In the genomic region with DNA sequence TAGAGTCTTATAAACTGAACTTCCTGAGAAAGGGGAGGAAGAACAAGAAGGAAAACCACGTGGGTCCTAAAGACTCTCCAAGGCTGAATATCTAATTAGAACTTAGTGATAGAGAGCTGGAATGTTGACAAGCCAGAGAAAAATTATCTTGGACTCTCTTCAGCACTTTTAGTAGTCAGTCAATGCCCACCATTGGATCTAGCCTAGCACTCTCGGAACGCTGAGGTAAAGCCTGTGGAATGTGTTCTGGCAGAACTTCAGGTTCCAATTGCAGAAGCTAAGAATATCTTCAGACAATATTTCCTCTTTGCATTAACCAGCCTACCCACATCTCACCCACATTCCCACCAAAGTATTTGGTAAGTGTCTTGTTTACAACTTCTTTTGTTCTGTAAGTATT, we compare ENCODE assay signal across 20 mouse cellular contexts. TPM values are rescaled to one million over a fixed set of nuclear protein-coding genes. Genes with fewer than 3 reads are reported as not detected.
DNase-seq lines count a peak whose midpoint lies in the region; ATAC-seq and TF ChIP-seq lines count a peak whose summit lies in the region.
"Had no signal": no experiment of that assay in that cellular context is flagged by ENCODE, and none has a peak within 500 bp of the region (broad histone marks: within the 10 kb centered on the region; RNA-seq: fewer than 3 reads in every experiment).

No protein-coding gene starts in this region.

- TF ChIP-seq CTCF in Patski (IDR thresholded peaks at IDR 0.05): no peak

- in situ Hi-C loops in Patski (cut with MboI; ENCODE audit: low pct_unique_long_range_greater_than_20kb): loop anchor here (5.0 kb wide), 1 partner anchor 62 kb away; no protein-coding TSS in a partner anchor

- no peaks in the 10 kb centered on the region for H3K36me3 ChIP-seq in heart, embryonic 13.5 days
- no peaks in the 10 kb centered on the region for H3K36me3 ChIP-seq in heart, embryonic 11.5 days (ENCODE audit: control insufficient read depth, insufficient read depth, low read length)
- no peaks in the 10 kb centered on the region for H3K36me3 ChIP-seq in limb, embryonic 14.5 days (ENCODE audit: control insufficient read depth, insufficient read depth, low read length)
- no peaks in the 10 kb centered on the region for H3K36me3 ChIP-seq in limb, embryonic 10.5 days
- no peaks in the 10 kb centered on the region for H3K36me3 ChIP-seq in neural tube, embryonic 15.5 days
- H3K36me3 ChIP-seq in kidney, embryonic 16.5 days (ENCODE audit: insufficient read depth, low read length): no peaks in the 10 kb centered on the region
- H3K36me3 ChIP-seq: embryonic facial prominence, embryonic 15.5 days; forebrain, embryonic 12.5 days; liver, embryonic 12.5 days had no signal

- peaks cover 38% of the 10 kb centered on the region for H3K4me1 ChIP-seq in heart, embryonic 13.5 days
- H3K4me1 ChIP-seq in heart, embryonic 11.5 days (ENCODE audit: control insufficient read depth, insufficient read depth, low read length): peaks cover 9% of the 10 kb centered on the region
- H3K4me1 ChIP-seq in limb, embryonic 14.5 days (ENCODE audit: control insufficient read depth, insufficient read depth, low read length): no peaks in the 10 kb centered on the region
- H3K4me1 ChIP-seq in limb, embryonic 10.5 days: peaks cover 16% of the 10 kb centered on the region; the same call in 1 of the 2 replicates
- H3K4me1 ChIP-seq in neural tube, embryonic 15.5 days: no peaks in the 10 kb centered on the region
- H3K4me1 ChIP-seq in kidney, embryonic 16.5 days (ENCODE audit: insufficient read depth, low read length): no peaks in the 10 kb centered on the region
- H3K4me1 ChIP-seq: forebrain, embryonic 12.5 days had no signal

- ATAC-seq in heart, embryonic 13.5 days (ENCODE audit: extremely low read depth, insufficient number of reproducible peaks, low FRiP score, low TSS enrichment): no peak
- no peak for ATAC-seq in heart, embryonic 11.5 days (replicated peaks; ENCODE audit: insufficient number of reproducible peaks, low FRiP score, low TSS enrichment)
- no peak for ATAC-seq in limb, embryonic 14.5 days (ENCODE audit: low FRiP score, low read depth)
- peak; percentile 36 for ATAC-seq in Patski
- no peak for ATAC-seq in neural tube, embryonic 15.5 days (ENCODE audit: low FRiP score)
- no peak for ATAC-seq in kidney, embryonic 16.5 days (ENCODE audit: low FRiP score, low TSS enrichment)
- ATAC-seq: hindbrain, postnatal 0 days; liver, embryonic 12.5 days had no signal

- peaks cover 5% of the 10 kb centered on the region; the same call in 1 of the 2 replicates for H3K27me3 ChIP-seq in heart, embryonic 13.5 days (replicated peaks)
- no peaks in the 10 kb centered on the region for H3K27me3 ChIP-seq in heart, embryonic 11.5 days (ENCODE audit: control insufficient read depth, insufficient read depth, low read length)
- no peaks in the 10 kb centered on the region for H3K27me3 ChIP-seq in limb, embryonic 14.5 days (ENCODE audit: control insufficient read depth, insufficient read depth, low read length)
- no peaks in the 10 kb centered on the region for H3K27me3 ChIP-seq in limb, embryonic 10.5 days (ENCODE audit: low read depth, poor library complexity, severe bottlenecking)
- no peaks in the 10 kb centered on the region for H3K27me3 ChIP-seq in Patski
- no peaks in the 10 kb centered on the region for H3K27me3 ChIP-seq in neural tube, embryonic 15.5 days (replicated peaks)
- no peaks in the 10 kb centered on the region for H3K27me3 ChIP-seq in kidney, embryonic 16.5 days (ENCODE audit: insufficient read depth, low read length)
- H3K27me3 ChIP-seq: embryonic facial prominence, embryonic 15.5 days; liver, embryonic 12.5 days had no signal

- H3K4me2 ChIP-seq in heart, embryonic 13.5 days: peak overlapping the region; percentile 22; the same call in 1 of the 2 replicates
- H3K4me2 ChIP-seq in heart, embryonic 11.5 days: no peak overlapping the region
- H3K4me2 ChIP-seq in limb, embryonic 14.5 days (replicated peaks; ENCODE audit: low read depth, low read length, severe bottlenecking): no peak overlapping the region
- H3K4me2 ChIP-seq in neural tube, embryonic 15.5 days: no peak overlapping the region
- no peak overlapping the region for H3K4me2 ChIP-seq in kidney, embryonic 16.5 days (replicated peaks; ENCODE audit: low read depth, low read length)
- H3K4me2 ChIP-seq: embryonic facial prominence, embryonic 15.5 days; forebrain, embryonic 12.5 days; liver, embryonic 12.5 days had no signal

- no peak overlapping the region for H3K4me3 ChIP-seq in heart, embryonic 13.5 days
- no peak overlapping the region for H3K4me3 ChIP-seq in heart, embryonic 11.5 days (ENCODE audit: low read depth, low read length)
- no peak overlapping the region for H3K4me3 ChIP-seq in limb, embryonic 14.5 days (replicated peaks; ENCODE audit: low read length)
- H3K4me3 ChIP-seq in limb, embryonic 10.5 days: no peak overlapping the region
- H3K4me3 ChIP-seq in neural tube, embryonic 15.5 days (replicated peaks): no peak overlapping the region
- no peak overlapping the region for H3K4me3 ChIP-seq in kidney, embryonic 16.5 days (ENCODE audit: low read length)
- H3K4me3 ChIP-seq: embryonic facial prominence, embryonic 15.5 days; forebrain, embryonic 12.5 days; liver, embryonic 12.5 days; myocyte had no signal

- no peaks in the 10 kb centered on the region for H3K9me3 ChIP-seq in heart, embryonic 13.5 days
- H3K9me3 ChIP-seq in heart, embryonic 11.5 days (replicated peaks; ENCODE audit: control insufficient read depth, low read length): no peaks in the 10 kb centered on the region
- no peaks in the 10 kb centered on the region for H3K9me3 ChIP-seq in limb, embryonic 14.5 days (ENCODE audit: control insufficient read depth, low read length)
- no peaks in the 10 kb centered on the region for H3K9me3 ChIP-seq in limb, embryonic 10.5 days (replicated peaks)
- no peaks in the 10 kb centered on the region for H3K9me3 ChIP-seq in neural tube, embryonic 15.5 days (replicated peaks)
- no peaks in the 10 kb centered on the region for H3K9me3 ChIP-seq in kidney, embryonic 16.5 days (ENCODE audit: low read length)
- H3K9me3 ChIP-seq: embryonic facial prominence, embryonic 15.5 days; forebrain, embryonic 12.5 days; liver, embryonic 12.5 days had no signal

- DNase-seq in limb, embryonic 14.5 days (ENCODE audit: low spot score): peak; percentile 55
- no peak for DNase-seq in limb, embryonic 10.5 days (ENCODE audit: low spot score)
- DNase-seq in Patski (ENCODE audit: low read depth, low spot score): no peak
- DNase-seq in lung, postnatal 14 days: peak; percentile 14
- DNase-seq: cerebellum, adult 9-11 months; gastrocnemius, postnatal 14 days; kidney, adult 18-20 months; kidney, postnatal 36 days; midbrain, embryonic 14.5 days; thymus, adult 2 months had no signal

- H3K9ac ChIP-seq in heart, embryonic 13.5 days: no peak overlapping the region
- H3K9ac ChIP-seq in heart, embryonic 11.5 days (ENCODE audit: low read depth, low read length): no peak overlapping the region
- no peak overlapping the region for H3K9ac ChIP-seq in limb, embryonic 14.5 days (ENCODE audit: low read depth, low read length, severe bottlenecking)
- H3K9ac ChIP-seq in neural tube, embryonic 15.5 days (replicated peaks): no peak overlapping the region
- no peak overlapping the region for H3K9ac ChIP-seq in kidney, embryonic 16.5 days (replicated peaks; ENCODE audit: low read length)
- H3K9ac ChIP-seq: embryonic facial prominence, embryonic 15.5 days; forebrain, embryonic 12.5 days; liver, embryonic 12.5 days had no signal

- POLR2A ChIA-PET in Patski (lab: Charles Lee): no interaction called here

- TF ChIP-seq POLR2A in limb, embryonic 14.5 days (IDR thresholded peaks at IDR 0.05; ENCODE audit: borderline replicate concordance, extremely low read depth, insufficient read depth, insufficient read length): no peak

- H3K27ac ChIP-seq in heart, embryonic 13.5 days (replicated peaks): peak overlapping the region; percentile 46
- no peak overlapping the region for H3K27ac ChIP-seq in heart, embryonic 11.5 days (ENCODE audit: low read depth, low read length)
- H3K27ac ChIP-seq in limb, embryonic 14.5 days (replicated peaks; ENCODE audit: low read depth, low read length): no peak overlapping the region
- H3K27ac ChIP-seq in limb, embryonic 10.5 days: no peak overlapping the region
- H3K27ac ChIP-seq in neural tube, embryonic 15.5 days (replicated peaks): no peak overlapping the region
- H3K27ac ChIP-seq in kidney, embryonic 16.5 days (ENCODE audit: low read length): no peak overlapping the region
- H3K27ac ChIP-seq: embryonic facial prominence, embryonic 15.5 days; forebrain, embryonic 12.5 days; hindbrain, postnatal 0 days; liver, embryonic 12.5 days had no signal

- WGBS in heart, embryonic 13.5 days: 13% methylated on average over 3 of the region's 3 CpGs
- 30% methylated on average over 3 of the region's 3 CpGs for WGBS in heart, embryonic 11.5 days (ENCODE audit: insufficient replicate concordance)
- 41% methylated on average over 3 of the region's 3 CpGs for WGBS in limb, embryonic 14.5 days
- WGBS in limb, embryonic 10.5 days: 59% methylated on average over 3 of the region's 3 CpGs
- WGBS in neural tube, embryonic 15.5 days: 62% methylated on average over 3 of the region's 3 CpGs
- 45% methylated on average over 3 of the region's 3 CpGs for WGBS in kidney, embryonic 16.5 days

- CTCF ChIA-PET in Patski (lab: Charles Lee): no interaction called here

RNA-seq across cellular contexts. Expression of a gene that starts 2.5 kb away (rescaled TPM):
- polyA plus RNA-seq in heart, embryonic 13.5 days (2015; fragmentation: Nextera tagmentation; extraction: Ambion mirVana): 0.18 and 0.37 TPM in 2 replicates
- polyA plus RNA-seq in heart, embryonic 11.5 days (2014; fragmentation: Nextera tagmentation; extraction: Ambion mirVana): 0.09 and 0.11 TPM in 2 replicates
- 0.11 and 0.22 TPM in 2 replicates for polyA plus RNA-seq in limb, embryonic 14.5 days (2012; rRNA removed)
- polyA plus RNA-seq in limb, embryonic 14.5 days (2014; fragmentation: Nextera tagmentation; extraction: Ambion mirVana): 0.22 TPM in 1 of 2 replicates, not detected in the other
- polyA plus RNA-seq in limb, embryonic 10.5 days (2016; fragmentation: Nextera tagmentation; extraction: Ambion mirVana): 0.14 TPM in 1 of 2 replicates, not detected in the other
- 0.04 TPM for polyA plus RNA-seq in Patski (2021)
- 0.60 and 0.87 TPM in 2 replicates for polyA plus RNA-seq in neural tube, embryonic 15.5 days (2015; fragmentation: Nextera tagmentation; extraction: Ambion mirVana)
- 0.09 and 0.11 TPM in 2 replicates for polyA plus RNA-seq in kidney, embryonic 16.5 days (2015; fragmentation: Nextera tagmentation; extraction: Ambion mirVana)
- polyA plus RNA-seq: C2C12 had no signal

RNA-seq across cellular contexts. Expression of a gene that starts 15.4 kb away (rescaled TPM):
- not detected in 2 replicates for polyA plus RNA-seq in heart, embryonic 13.5 days (2015; fragmentation: Nextera tagmentation; extraction: Ambion mirVana)
- not detected in 2 replicates for polyA plus RNA-seq in heart, embryonic 11.5 days (2014; fragmentation: Nextera tagmentation; extraction: Ambion mirVana)
- not detected in 2 replicates for polyA plus RNA-seq in limb, embryonic 14.5 days (2012; rRNA removed)
- polyA plus RNA-seq in limb, embryonic 14.5 days (2014; fragmentation: Nextera tagmentation; extraction: Ambion mirVana): not detected in 2 replicates
- polyA plus RNA-seq in limb, embryonic 10.5 days (2016; fragmentation: Nextera tagmentation; extraction: Ambion mirVana): not detected in 2 replicates
- polyA plus RNA-seq in Patski (2021): not detected
- polyA plus RNA-seq in neural tube, embryonic 15.5 days (2015; fragmentation: Nextera tagmentation; extraction: Ambion mirVana): 0.18 and 0.31 TPM in 2 replicates
- not detected in 2 replicates for polyA plus RNA-seq in kidney, embryonic 16.5 days (2015; fragmentation: Nextera tagmentation; extraction: Ambion mirVana)
- polyA plus RNA-seq: C2C12; embryonic facial prominence, embryonic 15.5 days; forebrain, embryonic 12.5 days; liver, embryonic 12.5 days; myocyte had no signal

RNA-seq across cellular contexts. Expression of a gene that starts 30.3 kb away (rescaled TPM):
- 0.24 and 0.32 TPM in 2 replicates for polyA plus RNA-seq in heart, embryonic 13.5 days (2015; fragmentation: Nextera tagmentation; extraction: Ambion mirVana)
- polyA plus RNA-seq in heart, embryonic 11.5 days (2014; fragmentation: Nextera tagmentation; extraction: Ambion mirVana): 0.07 and 0.13 TPM in 2 replicates
- polyA plus RNA-seq in limb, embryonic 14.5 days (2012; rRNA removed): 1.1 and 1.5 TPM in 2 replicates
- polyA plus RNA-seq in limb, embryonic 14.5 days (2014; fragmentation: Nextera tagmentation; extraction: Ambion mirVana): 0.23 and 0.75 TPM in 2 replicates
- not detected in 2 replicates for polyA plus RNA-seq in limb, embryonic 10.5 days (2016; fragmentation: Nextera tagmentation; extraction: Ambion mirVana)
- polyA plus RNA-seq in Patski (2021): not detected
- 0.20 and 0.46 TPM in 2 replicates for polyA plus RNA-seq in neural tube, embryonic 15.5 days (2015; fragmentation: Nextera tagmentation; extraction: Ambion mirVana)
- 0.44 and 0.51 TPM in 2 replicates for polyA plus RNA-seq in kidney, embryonic 16.5 days (2015; fragmentation: Nextera tagmentation; extraction: Ambion mirVana)
- polyA plus RNA-seq: C2C12, myocyte had no signal

RNA-seq across cellular contexts. Expression of a gene that starts 32.4 kb away (rescaled TPM):
- polyA plus RNA-seq in heart, embryonic 13.5 days (2015; fragmentation: Nextera tagmentation; extraction: Ambion mirVana): 0.29 and 0.55 TPM in 2 replicates
- polyA plus RNA-seq in heart, embryonic 11.5 days (2014; fragmentation: Nextera tagmentation; extraction: Ambion mirVana): 0.49 and 0.54 TPM in 2 replicates
- 0.58 and 0.85 TPM in 2 replicates for polyA plus RNA-seq in limb, embryonic 14.5 days (2012; rRNA removed)
- 0.10 and 0.19 TPM in 2 replicates for polyA plus RNA-seq in limb, embryonic 14.5 days (2014; fragmentation: Nextera tagmentation; extraction: Ambion mirVana)
- polyA plus RNA-seq in limb, embryonic 10.5 days (2016; fragmentation: Nextera tagmentation; extraction: Ambion mirVana): 0.23 and 0.43 TPM in 2 replicates
- 1.9 TPM for polyA plus RNA-seq in Patski (2021)
- polyA plus RNA-seq in neural tube, embryonic 15.5 days (2015; fragmentation: Nextera tagmentation; extraction: Ambion mirVana): 0.55 and 0.65 TPM in 2 replicates
- polyA plus RNA-seq in kidney, embryonic 16.5 days (2015; fragmentation: Nextera tagmentation; extraction: Ambion mirVana): 0.32 and 0.44 TPM in 2 replicates

Comparison
In these comparisons a context has a peak if more than half of its experiments do, and no peak if none do; other contexts are left out.
1. DNase-seq: peak in limb, embryonic 14.5 days (single experiment) and lung, postnatal 14 days (single experiment); none in limb, embryonic 10.5 days (single experiment) and Patski (single experiment).